Mouse (Mus musculus): Measurements from ENCODE around the gene Fam168b.

Gene Fam168b

GRCm38 (mm10) chr1:34815843-34816242 lies 27.0 kb downstream of the Fam168b start:
- no peak for DNase-seq (ENCODE audit: low read depth, low spot score)

- DNase-seq (ENCODE audit: low read depth, low spot score) = no peak
Observed at GRCm38 (mm10) chr1:34812407-34813247, 30.2 kb downstream of the Fam168b start.

- DNase-seq (ENCODE audit: low read depth, low spot score) = no peak
Observed at GRCm38 (mm10) chr1:34811581-34811980, 31.3 kb downstream of the Fam168b start.

GRCm38 (mm10) chr1:34811035-34811434 lies 31.8 kb downstream of the Fam168b start:
- no peak for DNase-seq (ENCODE audit: low read depth, low spot score)

- no peak for DNase-seq (ENCODE audit: low read depth, low spot score)
Observed at GRCm38 (mm10) chr1:34810293-34810692, 32.6 kb downstream of the Fam168b start.

GRCm38 (mm10) chr1:34808445-34808844 lies 34.4 kb downstream of the Fam168b start:
- DNase-seq (ENCODE audit: low read depth, low spot score) = no peak

- DNase-seq (ENCODE audit: low read depth, low spot score) = peak; percentile 28
Observed at GRCm38 (mm10) chr1:34805931-34806520, 36.8 kb downstream of the Fam168b start.

GRCm38 (mm10) chr1:34804863-34805262 lies 38.0 kb downstream of the Fam168b start:
- no peak for DNase-seq (ENCODE audit: low read depth, low spot score)

GRCm38 (mm10) chr1:34802290-34802642 lies 40.6 kb downstream of the Fam168b start:
- no peak for DNase-seq (ENCODE audit: low read depth, low spot score)

- peak; percentile 87 for DNase-seq (ENCODE audit: low read depth, low spot score)
Observed at GRCm38 (mm10) chr1:34801616-34802289, 41.1 kb downstream of the Fam168b start.

GRCm38 (mm10) chr1:34799140-34799539 lies 43.7 kb downstream of the Fam168b start:
- DNase-seq (ENCODE audit: low read depth, low spot score) = no peak

- DNase-seq (ENCODE audit: low read depth, low spot score) = peak; percentile 27
Observed at GRCm38 (mm10) chr1:34793304-34794300, 49.3 kb downstream of the Fam168b start.

- DNase-seq (ENCODE audit: low read depth, low spot score) = no peak
Observed at GRCm38 (mm10) chr1:34783538-34784161, 59.2 kb downstream of the Fam168b start.

- DNase-seq (ENCODE audit: low read depth, low spot score) = no peak
Observed at GRCm38 (mm10) chr1:34775870-34776269, 67.0 kb downstream of the Fam168b start.

- DNase-seq (ENCODE audit: low read depth, low spot score) = no peak
Observed at GRCm38 (mm10) chr1:34768875-34769274, 74.0 kb downstream of the Fam168b start.

- DNase-seq (ENCODE audit: low read depth, low spot score) = no peak
Observed at GRCm38 (mm10) chr1:34767851-34768250, 75.0 kb downstream of the Fam168b start.

- DNase-seq (ENCODE audit: low read depth, low spot score) = no peak
Observed at GRCm38 (mm10) chr1:34766899-34767298, 76.0 kb downstream of the Fam168b start.
